Mouse (Mus musculus): ENCODE results near the gene Cdc42se2. TPM values are rescaled to one million over a fixed set of nuclear protein-coding genes. Genes with fewer than 3 reads are reported as not detected.
A peak's percentile ranks its signal among the peaks of the same experiment; 100 is the strongest.

Cdc42se2 gene
- polyA plus RNA-seq, 1 experiment from 2014 or later: 65.1 TPM

DNA sequence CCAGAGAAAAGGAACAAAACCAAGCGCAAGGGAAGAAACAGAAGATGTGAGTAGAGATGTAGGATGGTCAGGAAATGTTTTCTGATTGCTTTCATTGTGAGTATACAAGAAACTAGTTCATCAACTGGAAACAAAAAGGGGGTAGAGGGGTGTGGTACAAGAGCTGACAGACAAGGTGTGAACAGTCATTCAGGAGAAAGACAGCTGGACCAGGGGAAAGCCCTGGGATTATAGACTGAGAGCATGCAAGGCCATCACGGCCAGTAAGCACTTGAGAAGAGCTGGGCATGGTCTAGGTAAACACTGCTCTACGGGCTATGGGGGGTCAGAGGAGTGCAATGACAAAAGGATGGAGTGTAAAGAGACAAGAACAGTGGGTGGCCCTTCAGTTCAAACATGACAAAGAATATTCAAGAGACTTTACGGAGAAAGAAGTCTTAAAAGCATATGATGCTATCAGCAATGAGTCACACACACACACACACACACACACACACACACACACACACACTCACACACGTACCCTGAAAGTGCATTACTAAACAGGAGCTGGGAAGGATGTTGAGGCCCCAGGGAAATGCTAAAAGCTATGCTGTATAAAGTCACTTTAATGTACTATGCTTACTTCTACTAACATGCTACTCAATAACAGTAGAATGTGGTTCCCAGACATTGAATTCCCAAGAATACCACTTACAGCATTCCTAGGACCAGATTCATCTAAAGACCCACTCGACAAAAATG, 9.9 kb downstream of the Cdc42se2 start:
- no peaks in the 10 kb centered on the region for H3K27me3 ChIP-seq (ENCODE audit: control insufficient read depth, insufficient read depth, low read length)
- no peaks in the 10 kb centered on the region for H3K36me3 ChIP-seq (ENCODE audit: control insufficient read depth, insufficient read depth, low read length)
- H3K9me3 ChIP-seq (ENCODE audit: control insufficient read depth, low read length): no peaks in the 10 kb centered on the region
- ATAC-seq (ENCODE audit: insufficient number of reproducible peaks, insufficient read depth, low FRiP score, low read depth): no peak
- no peak overlapping the region for H3K4me2 ChIP-seq (ENCODE audit: low read length)
- WGBS: 65% methylated on average over 6 of the region's 6 CpGs
- no peak overlapping the region for H3K9ac ChIP-seq (ENCODE audit: low read length)
- H3K4me1 ChIP-seq (ENCODE audit: control insufficient read depth in 2 of 2, insufficient read depth in 2 of 2, low read length in 2 of 2): peaks cover 10 to 51% of the 10 kb centered on the region in 2 experiments
- peak overlapping the region in 1 of 2 experiments; percentile 57; a peak in 2 of 4 replicates for H3K27ac ChIP-seq (replicated peaks in 1 of 2; ENCODE audit: control insufficient read depth in 1 of 2, insufficient read depth in 1 of 2, low read depth in 2 of 2, low read length in 2 of 2)
- no peak overlapping the region for H3K4me3 ChIP-seq (ENCODE audit: control insufficient read depth in 1 of 2, insufficient read depth in 1 of 2, low read depth in 1 of 2, low read length in 2 of 2)

DNA sequence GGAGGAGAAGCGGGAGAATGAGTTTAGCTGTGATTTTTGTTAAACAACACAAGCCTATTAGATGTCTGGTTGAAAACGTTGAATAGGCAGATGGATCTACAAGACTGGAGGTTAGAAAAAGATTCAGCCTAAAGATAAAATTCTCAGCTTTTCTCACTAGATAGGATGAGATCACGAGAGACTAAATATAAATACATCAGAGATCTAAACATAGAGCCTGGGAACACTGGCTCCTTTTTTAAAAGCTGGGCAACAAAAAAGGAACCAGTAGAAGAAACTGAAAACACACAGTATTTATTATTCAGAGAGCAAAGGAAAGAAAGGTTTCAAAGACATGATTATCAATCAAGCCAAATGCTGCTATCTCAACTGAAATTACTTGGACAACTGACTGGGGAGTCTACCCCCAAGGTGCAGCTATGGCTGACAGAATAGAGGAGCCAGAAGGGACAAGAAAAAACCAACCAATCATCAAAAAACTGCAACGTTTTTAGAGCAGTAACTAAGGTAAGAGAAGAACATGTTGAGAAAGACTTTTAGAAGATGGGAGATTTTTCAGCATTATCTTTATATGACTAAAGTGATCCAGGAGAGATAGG, 10.6 kb downstream of the Cdc42se2 start:
- no peak overlapping the region for H3K4me3 ChIP-seq (ENCODE audit: control insufficient read depth in 1 of 2, insufficient read depth in 1 of 2, low read depth in 1 of 2, low read length in 2 of 2)
- peak overlapping the region; percentile 75 to 76; a peak in 3 of 4 replicates for H3K27ac ChIP-seq (replicated peaks in 1 of 2; ENCODE audit: control insufficient read depth in 1 of 2, insufficient read depth in 1 of 2, low read depth in 2 of 2, low read length in 2 of 2)
- no peak overlapping the region for H3K9ac ChIP-seq (ENCODE audit: low read length)
- WGBS: 46% methylated on average over 4 of the region's 4 CpGs
- no peaks in the 10 kb centered on the region for H3K9me3 ChIP-seq (ENCODE audit: control insufficient read depth, low read length)
- no peaks in the 10 kb centered on the region for H3K27me3 ChIP-seq (ENCODE audit: control insufficient read depth, insufficient read depth, low read length)
- no peaks in the 10 kb centered on the region for H3K36me3 ChIP-seq (ENCODE audit: control insufficient read depth, insufficient read depth, low read length)
- H3K4me1 ChIP-seq (ENCODE audit: control insufficient read depth in 2 of 2, insufficient read depth in 2 of 2, low read length in 2 of 2): peaks cover 10 to 58% of the 10 kb centered on the region in 2 experiments
- no peak for ATAC-seq (ENCODE audit: insufficient number of reproducible peaks, insufficient read depth, low FRiP score, low read depth)
- H3K4me2 ChIP-seq (ENCODE audit: low read length): no peak overlapping the region

DNA sequence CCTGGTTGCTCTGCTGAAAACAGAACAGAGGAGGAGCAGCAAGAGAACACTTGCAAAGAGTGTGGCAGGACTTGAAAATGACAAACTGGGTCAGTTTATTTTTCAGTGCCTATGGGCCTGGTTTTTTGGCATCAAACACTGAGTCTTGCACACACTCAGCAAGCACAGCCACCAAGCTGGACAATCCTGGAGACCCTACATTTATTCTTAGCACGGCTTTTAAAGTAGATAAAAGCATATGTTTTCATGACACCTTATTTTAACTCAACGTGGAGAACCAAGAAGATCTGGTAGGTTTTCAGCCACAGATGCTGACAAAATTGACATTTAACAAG, 11.1 kb downstream of the Cdc42se2 start:
- H3K4me1 ChIP-seq (ENCODE audit: control insufficient read depth in 2 of 2, insufficient read depth in 2 of 2, low read length in 2 of 2): peaks cover 10 to 60% of the 10 kb centered on the region in 2 experiments
- WGBS: 29% methylated on average over 2 of the region's 2 CpGs
- peak overlapping the region; percentile 44; the same call in 1 of the 2 replicates for H3K4me2 ChIP-seq (ENCODE audit: low read length)
- H3K9me3 ChIP-seq (ENCODE audit: control insufficient read depth, low read length): no peaks in the 10 kb centered on the region
- no peaks in the 10 kb centered on the region for H3K27me3 ChIP-seq (ENCODE audit: control insufficient read depth, insufficient read depth, low read length)
- H3K27ac ChIP-seq (replicated peaks in 1 of 2; ENCODE audit: control insufficient read depth in 1 of 2, insufficient read depth in 1 of 2, low read depth in 2 of 2, low read length in 2 of 2): peak overlapping the region; percentile 75 to 76
- no peak for ATAC-seq (ENCODE audit: insufficient number of reproducible peaks, insufficient read depth, low FRiP score, low read depth)
- H3K9ac ChIP-seq (ENCODE audit: low read length): no peak overlapping the region
- no peaks in the 10 kb centered on the region for H3K36me3 ChIP-seq (ENCODE audit: control insufficient read depth, insufficient read depth, low read length)
- H3K4me3 ChIP-seq (ENCODE audit: control insufficient read depth in 1 of 2, insufficient read depth in 1 of 2, low read depth in 1 of 2, low read length in 2 of 2): no peak overlapping the region

DNA sequence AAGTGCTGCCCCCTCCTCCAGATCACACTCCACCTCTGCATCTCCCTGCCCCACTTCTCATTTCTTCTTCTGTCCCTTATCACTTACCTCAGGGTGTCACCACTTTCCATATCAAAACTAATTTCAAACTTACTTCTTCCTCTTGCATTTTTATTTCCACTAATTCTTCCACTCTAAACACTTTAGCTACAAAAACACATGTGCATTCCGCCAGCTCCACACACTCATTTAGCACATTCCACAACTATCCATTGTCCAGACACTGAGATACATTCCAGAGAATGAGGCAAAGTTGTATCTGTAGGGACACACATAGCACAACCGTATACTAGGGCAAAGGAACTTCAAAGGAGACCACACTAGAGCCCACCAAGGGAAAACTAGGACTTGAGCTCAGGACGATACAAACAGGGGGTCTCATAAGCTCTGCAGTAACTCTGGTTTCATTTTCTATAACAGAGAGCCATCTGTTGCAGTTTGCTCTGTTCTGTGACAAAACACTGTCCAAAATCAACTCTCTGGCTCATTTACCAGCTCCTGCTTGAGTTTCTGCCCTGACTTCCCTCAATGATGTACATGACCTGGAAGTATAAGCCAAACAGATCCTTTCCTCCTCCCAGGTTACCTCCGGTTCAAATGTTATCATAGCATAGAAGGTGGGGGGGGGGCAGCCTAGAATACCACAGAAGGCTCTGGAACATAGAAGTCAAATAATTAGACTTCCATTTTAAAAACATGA, 11.7 kb downstream of the Cdc42se2 start:
- Histone ChIP-seq H3K27me3 (ENCODE audit: control insufficient read depth, insufficient read depth, low read length) (no peaks in the 10 kb centered on the region), H3K9me3 (ENCODE audit: control insufficient read depth, low read length) (no peaks in the 10 kb centered on the region), H3K4me2 (ENCODE audit: low read length) (peak overlapping the region; percentile 44), H3K9ac (ENCODE audit: low read length) (no peak overlapping the region), H3K4me3 (ENCODE audit: control insufficient read depth in 1 of 2, insufficient read depth in 1 of 2, low read depth in 1 of 2, low read length in 2 of 2) (no peak overlapping the region), H3K27ac (replicated peaks in 1 of 2; ENCODE audit: control insufficient read depth in 1 of 2, insufficient read depth in 1 of 2, low read depth in 2 of 2, low read length in 2 of 2) (peak overlapping the region; percentile 75 to 76), H3K4me1 (ENCODE audit: control insufficient read depth in 2 of 2, insufficient read depth in 2 of 2, low read length in 2 of 2) (peaks cover 10 to 60% of the 10 kb centered on the region in 2 experiments), H3K36me3 (ENCODE audit: control insufficient read depth, insufficient read depth, low read length) (no peaks in the 10 kb centered on the region)
- no peak for ATAC-seq (ENCODE audit: insufficient number of reproducible peaks, insufficient read depth, low FRiP score, low read depth)
- WGBS: 25% methylated on average over 4 of the region's 4 CpGs

DNA sequence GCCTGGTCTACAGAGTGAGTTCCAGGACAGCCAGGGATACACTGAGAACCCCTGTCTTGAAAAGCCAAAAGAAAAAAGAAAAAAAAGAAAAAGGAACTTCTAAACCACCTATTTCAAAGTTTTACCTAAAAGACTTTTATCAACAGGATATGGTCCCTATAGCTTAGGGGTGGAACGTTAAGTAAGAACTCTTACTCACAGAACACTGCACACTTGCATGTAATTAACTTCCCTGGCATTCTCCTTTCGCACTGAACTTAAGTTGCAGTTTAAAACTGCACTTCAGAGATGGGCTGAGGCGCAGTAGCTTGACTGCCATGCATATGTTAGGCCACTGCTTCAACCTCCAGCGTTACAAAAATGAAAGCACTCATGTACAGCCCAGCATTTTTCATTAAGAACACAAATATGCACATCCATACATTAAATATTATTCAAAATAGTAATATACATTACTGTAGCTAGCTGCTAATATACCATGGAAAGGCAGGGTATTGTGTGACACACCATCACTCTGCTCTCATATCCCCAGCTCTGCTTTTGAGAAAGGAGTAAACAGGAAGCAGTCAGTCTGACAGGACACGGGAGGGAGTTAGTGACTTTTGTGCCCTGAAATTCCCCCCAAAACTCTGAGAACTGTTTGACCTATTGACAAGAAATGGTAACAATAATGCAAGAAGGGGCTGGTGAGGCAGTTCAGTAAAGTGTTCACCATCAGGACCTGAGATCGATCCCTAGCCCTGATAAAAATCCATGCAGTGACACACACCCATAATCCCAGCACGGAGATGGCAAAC, 13.0 kb downstream of the Cdc42se2 start:
- Histone ChIP-seq H3K4me1 (ENCODE audit: control insufficient read depth in 2 of 2, insufficient read depth in 2 of 2, low read length in 2 of 2) (peaks cover 12 to 64% of the 10 kb centered on the region in 2 experiments), H3K27me3 (ENCODE audit: control insufficient read depth, insufficient read depth, low read length) (no peaks in the 10 kb centered on the region), H3K36me3 (ENCODE audit: control insufficient read depth, insufficient read depth, low read length) (no peaks in the 10 kb centered on the region), H3K4me2 (ENCODE audit: low read length) (no peak overlapping the region), H3K27ac (replicated peaks in 1 of 2; ENCODE audit: control insufficient read depth in 1 of 2, insufficient read depth in 1 of 2, low read depth in 2 of 2, low read length in 2 of 2) (peak overlapping the region in 1 of 2 experiments; percentile 75; a peak in 1 of 4 replicates), H3K9ac (ENCODE audit: low read length) (no peak overlapping the region), H3K4me3 (ENCODE audit: control insufficient read depth in 1 of 2, insufficient read depth in 1 of 2, low read depth in 1 of 2, low read length in 2 of 2) (no peak overlapping the region), H3K9me3 (ENCODE audit: control insufficient read depth, low read length) (no peaks in the 10 kb centered on the region)
- 77% methylated on average over 7 of the region's 7 CpGs for WGBS
- ATAC-seq (ENCODE audit: insufficient number of reproducible peaks, insufficient read depth, low FRiP score, low read depth): no peak

DNA sequence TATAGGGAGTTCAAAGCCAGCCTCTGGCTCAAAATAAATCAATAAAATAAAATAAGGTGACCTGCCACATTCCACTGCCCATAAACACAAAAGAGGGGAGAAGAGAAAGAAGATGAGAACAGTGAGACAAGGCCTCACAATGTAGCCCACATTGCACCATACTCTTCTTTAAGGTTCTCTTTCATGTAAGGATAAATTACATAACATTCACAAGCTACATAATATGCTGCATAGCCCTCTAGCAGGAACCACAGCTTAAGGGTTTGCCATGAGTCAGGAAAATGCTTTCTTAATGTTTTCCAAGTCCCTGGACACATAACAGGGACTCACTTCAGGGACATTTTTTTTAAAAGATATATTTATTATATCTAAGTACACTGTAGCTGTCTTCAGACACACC, 15.9 kb downstream of the Cdc42se2 start:
- H3K4me2 ChIP-seq (ENCODE audit: low read length): no peak overlapping the region
- no peak overlapping the region for H3K9ac ChIP-seq (ENCODE audit: low read length)
- H3K36me3 ChIP-seq (ENCODE audit: control insufficient read depth, insufficient read depth, low read length): no peaks in the 10 kb centered on the region
- peaks cover 9 to 58% of the 10 kb centered on the region in 2 experiments for H3K4me1 ChIP-seq (ENCODE audit: control insufficient read depth in 2 of 2, insufficient read depth in 2 of 2, low read length in 2 of 2)
- H3K4me3 ChIP-seq (ENCODE audit: control insufficient read depth in 1 of 2, insufficient read depth in 1 of 2, low read depth in 1 of 2, low read length in 2 of 2): no peak overlapping the region
- no peak overlapping the region for H3K27ac ChIP-seq (replicated peaks in 1 of 2; ENCODE audit: control insufficient read depth in 1 of 2, insufficient read depth in 1 of 2, low read depth in 2 of 2, low read length in 2 of 2)
- ATAC-seq (ENCODE audit: insufficient number of reproducible peaks, insufficient read depth, low FRiP score, low read depth): no peak
- no peaks in the 10 kb centered on the region for H3K27me3 ChIP-seq (ENCODE audit: control insufficient read depth, insufficient read depth, low read length)
- no peaks in the 10 kb centered on the region for H3K9me3 ChIP-seq (ENCODE audit: control insufficient read depth, low read length)

DNA sequence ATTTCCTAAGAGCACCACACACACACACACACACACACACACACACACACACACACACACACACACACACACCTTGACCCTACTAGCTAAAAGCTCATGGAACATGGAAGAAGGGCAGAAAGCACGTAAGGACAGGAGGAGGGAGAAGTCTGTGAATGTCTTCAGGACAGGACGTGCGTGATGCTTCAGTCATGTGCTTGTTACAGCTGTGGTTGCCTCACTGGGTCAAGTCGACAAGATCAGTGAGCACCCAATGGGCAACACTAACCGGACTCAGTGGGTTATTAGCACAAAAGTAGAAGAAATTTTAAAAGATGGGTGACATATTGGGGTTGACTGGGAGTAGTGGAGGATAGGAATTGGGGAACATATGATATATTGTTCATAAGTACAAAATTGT, 17.6 kb downstream of the Cdc42se2 start:
- 75% methylated on average over 5 of the region's 5 CpGs for WGBS
- ATAC-seq (ENCODE audit: insufficient number of reproducible peaks, insufficient read depth, low FRiP score, low read depth): no peak
- H3K9ac ChIP-seq (ENCODE audit: low read length): no peak overlapping the region
- H3K27me3 ChIP-seq (ENCODE audit: control insufficient read depth, insufficient read depth, low read length): no peaks in the 10 kb centered on the region
- H3K4me1 ChIP-seq (ENCODE audit: control insufficient read depth in 2 of 2, insufficient read depth in 2 of 2, low read length in 2 of 2): peaks cover 2 to 41% of the 10 kb centered on the region in 2 experiments; a peak in 3 of 4 replicates
- H3K27ac ChIP-seq (replicated peaks in 1 of 2; ENCODE audit: control insufficient read depth in 1 of 2, insufficient read depth in 1 of 2, low read depth in 2 of 2, low read length in 2 of 2): no peak overlapping the region
- H3K4me2 ChIP-seq (ENCODE audit: low read length): no peak overlapping the region
- H3K9me3 ChIP-seq (ENCODE audit: control insufficient read depth, low read length): no peaks in the 10 kb centered on the region
- H3K36me3 ChIP-seq (ENCODE audit: control insufficient read depth, insufficient read depth, low read length): no peaks in the 10 kb centered on the region
- H3K4me3 ChIP-seq (ENCODE audit: control insufficient read depth in 1 of 2, insufficient read depth in 1 of 2, low read depth in 1 of 2, low read length in 2 of 2): no peak overlapping the region
